Mouse (Mus musculus) heart, embryonic 16.5 days (tissue): ENCODE data around the gene Gjb4. TPM values are rescaled to one million over a fixed set of nuclear protein-coding genes. Genes with fewer than 3 reads are reported as not detected.

Source experiments
- ATAC-seq: fragments of 200-750 bp; cut with Nextera tagmentation; replicated peaks from 2 replicates; pipeline ENCODE4 v1.8.0; 2017; ENCODE audit warnings: moderate number of reproducible peaks; ENCODE audit not compliant: insufficient read depth, low FRiP score; ENCODE audit errors: extremely low read depth
- H3K27ac ChIP-seq: fragments of 300-500 bp; sonication (generic); 2 replicates; pipeline ENCODE4 v1.5.1; 2014; ENCODE audit warnings: mild to moderate bottlenecking, low read length, control low read depth, moderate library complexity
- H3K27me3 ChIP-seq: fragments of 300-500 bp; sonication (generic); 2 replicates; pipeline ENCODE4 v1.6.1; 2014; ENCODE audit warnings: low read length, mixed read lengths; ENCODE audit not compliant: control insufficient read depth, insufficient read depth
- H3K36me3 ChIP-seq: fragments of 300-500 bp; sonication (generic); 2 replicates; pipeline ENCODE4 v1.6.1; 2014; ENCODE audit not compliant: control insufficient read depth, insufficient read depth
- H3K4me1 ChIP-seq: fragments of 300-500 bp; sonication (generic); 2 replicates; pipeline ENCODE4 v1.6.1; 2014; ENCODE audit warnings: low read length, mixed read lengths; ENCODE audit not compliant: control insufficient read depth, insufficient read depth
- H3K4me2 ChIP-seq: fragments of 300-500 bp; sonication (generic); 2 replicates; pipeline ENCODE4 v1.6.1; 2014; ENCODE audit warnings: low read depth, mild to moderate bottlenecking, control low read depth, low read length
- H3K4me3 ChIP-seq: fragments of 300-500 bp; sonication (generic); 2 replicates; pipeline ENCODE4 v1.5.1; 2014; ENCODE audit warnings: mild to moderate bottlenecking, control low read depth, low read length
- H3K9ac ChIP-seq: fragments of 300-500 bp; sonication (generic); 2 replicates; pipeline ENCODE4 v1.6.1; 2014; ENCODE audit warnings: low read length, control low read depth
- H3K9me3 ChIP-seq: fragments of 300-500 bp; sonication (generic); replicated peaks from 2 replicates; pipeline ENCODE4 v1.6.1; 2016; ENCODE audit warnings: low read length; ENCODE audit not compliant: control insufficient read depth
- WGBS: fragments of 180-500 bp; shearing (Covaris S2); extraction: QIAGEN DNeasy Blood & Tissue Kit; methylation state at CpG from one replicate; pipeline ENCODE4 v1.1.7; 2014; 5-methylcytosine and 5-hydroxymethylcytosine counted together
- polyA plus RNA-seq: library from polyadenylated mRNA; unstranded; fragments of >200 nt; fragmentation: Nextera tagmentation; extraction: Ambion mirVana; gene quantifications from 2 replicates; pipeline ENCODE4 v1.2.1, GENCODE M21; 2015

Gjb4 gene
- 0.09 and 0.10 TPM in 2 replicates for polyA plus RNA-seq

DNA sequence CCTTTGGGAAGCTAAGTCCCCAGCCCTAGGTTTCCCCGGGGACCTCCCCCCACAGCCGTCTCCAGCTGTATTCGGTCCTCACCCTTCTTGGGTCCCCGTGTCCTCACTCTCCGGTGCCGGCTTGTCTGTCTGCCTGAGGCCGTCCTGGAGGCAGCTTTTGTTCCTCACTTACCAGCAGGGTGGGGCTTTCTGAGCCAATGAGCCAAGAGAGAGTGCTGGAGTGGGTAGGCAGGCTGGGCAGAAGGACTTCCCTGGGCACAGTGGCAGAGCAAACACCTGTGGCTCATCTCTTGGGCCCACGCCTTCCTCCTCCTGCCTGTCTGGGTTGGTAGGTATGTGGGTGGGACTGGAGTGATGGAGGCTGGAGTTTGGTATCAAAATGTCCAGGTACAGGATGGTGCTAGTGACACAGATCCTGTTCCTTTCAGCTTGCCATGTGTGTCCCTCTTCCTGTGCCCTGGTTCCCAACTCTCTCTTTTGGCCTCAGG is at the start of gene Gjb4:
Gene Gjb4 (minus strand): TSS at position 131 of the 488 bp plus-strand sequence.
- H3K4me2 ChIP-seq, result no peak within 1 kb of the TSS
- no peaks in the 10 kb centered on the region for H3K36me3 ChIP-seq
- no peak within 1 kb of the TSS for H3K9ac ChIP-seq
- 48% methylated on average over 8 of the region's 8 CpGs for WGBS
- ATAC-seq, result no peak
- H3K4me3 ChIP-seq, result no peak within 1 kb of the TSS
- no peaks in the 10 kb centered on the region for H3K27me3 ChIP-seq
- peaks cover 18% of the 10 kb centered on the region for H3K4me1 ChIP-seq
- no peaks in the 10 kb centered on the region for H3K9me3 ChIP-seq
- H3K27ac ChIP-seq, result 0 out of 2 replicates have a peak within 1 kb of the TSS, but pooled peaks have one; percentile 28

DNA sequence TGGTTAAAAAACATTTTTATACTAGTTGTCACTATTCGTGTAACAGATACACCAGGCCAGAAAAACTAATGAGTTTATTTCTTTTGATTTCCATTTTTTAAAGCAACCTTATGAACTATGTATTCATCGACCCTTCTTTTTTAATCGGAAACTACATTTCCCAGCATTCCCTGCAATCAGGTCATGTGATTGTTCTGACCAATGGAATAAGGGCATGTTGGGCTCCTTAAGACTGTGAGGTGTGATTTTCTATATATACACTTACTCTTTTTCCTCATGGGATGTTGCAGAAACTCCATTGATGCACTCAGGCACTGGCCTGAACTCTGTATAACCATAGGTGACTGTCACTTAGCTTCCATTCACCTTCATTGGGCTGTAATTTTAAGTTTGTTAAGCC is 48.7 kb upstream of the Gjb4 start:
- no peak overlapping the region for H3K4me2 ChIP-seq
- no peaks in the 10 kb centered on the region for H3K9me3 ChIP-seq
- H3K27ac ChIP-seq, result no peak overlapping the region
- H3K27me3 ChIP-seq, result no peaks in the 10 kb centered on the region
- H3K9ac ChIP-seq, result no peak overlapping the region
- ATAC-seq, result no peak
- H3K36me3 ChIP-seq, result no peaks in the 10 kb centered on the region
- 51% methylated on average over 3 of the region's 3 CpGs for WGBS
- no peak overlapping the region for H3K4me3 ChIP-seq
- H3K4me1 ChIP-seq, result no peaks in the 10 kb centered on the region

DNA sequence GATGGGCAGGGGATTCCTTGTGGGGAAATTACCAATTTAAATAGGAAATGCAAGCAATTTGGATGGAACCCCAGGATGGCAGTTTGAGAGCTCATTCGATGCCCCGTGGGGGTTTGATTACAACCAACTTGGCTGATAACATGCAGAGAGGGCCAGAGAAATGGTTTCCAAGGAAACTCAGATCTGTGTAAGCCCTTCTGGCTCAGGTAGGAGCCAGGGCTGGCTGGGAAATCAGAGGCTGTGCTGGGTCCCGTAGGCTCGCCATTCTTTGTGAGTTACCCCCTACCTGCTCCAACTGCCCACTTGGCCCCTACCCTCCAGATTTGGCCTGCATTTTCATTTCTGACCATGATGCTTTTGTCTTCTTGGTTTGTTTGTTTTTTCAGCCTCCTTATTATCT is 48.3 kb upstream of the Gjb4 start:
- WGBS, result 77% methylated on average over 4 of the region's 4 CpGs
- Histone ChIP-seq H3K4me3 (no peak overlapping the region), H3K4me2 (no peak overlapping the region), H3K27ac (no peak overlapping the region), H3K27me3 (no peaks in the 10 kb centered on the region), H3K9me3 (no peaks in the 10 kb centered on the region), H3K9ac (no peak overlapping the region), H3K36me3 (no peaks in the 10 kb centered on the region), H3K4me1 (no peaks in the 10 kb centered on the region)
- ATAC-seq, result no peak

DNA sequence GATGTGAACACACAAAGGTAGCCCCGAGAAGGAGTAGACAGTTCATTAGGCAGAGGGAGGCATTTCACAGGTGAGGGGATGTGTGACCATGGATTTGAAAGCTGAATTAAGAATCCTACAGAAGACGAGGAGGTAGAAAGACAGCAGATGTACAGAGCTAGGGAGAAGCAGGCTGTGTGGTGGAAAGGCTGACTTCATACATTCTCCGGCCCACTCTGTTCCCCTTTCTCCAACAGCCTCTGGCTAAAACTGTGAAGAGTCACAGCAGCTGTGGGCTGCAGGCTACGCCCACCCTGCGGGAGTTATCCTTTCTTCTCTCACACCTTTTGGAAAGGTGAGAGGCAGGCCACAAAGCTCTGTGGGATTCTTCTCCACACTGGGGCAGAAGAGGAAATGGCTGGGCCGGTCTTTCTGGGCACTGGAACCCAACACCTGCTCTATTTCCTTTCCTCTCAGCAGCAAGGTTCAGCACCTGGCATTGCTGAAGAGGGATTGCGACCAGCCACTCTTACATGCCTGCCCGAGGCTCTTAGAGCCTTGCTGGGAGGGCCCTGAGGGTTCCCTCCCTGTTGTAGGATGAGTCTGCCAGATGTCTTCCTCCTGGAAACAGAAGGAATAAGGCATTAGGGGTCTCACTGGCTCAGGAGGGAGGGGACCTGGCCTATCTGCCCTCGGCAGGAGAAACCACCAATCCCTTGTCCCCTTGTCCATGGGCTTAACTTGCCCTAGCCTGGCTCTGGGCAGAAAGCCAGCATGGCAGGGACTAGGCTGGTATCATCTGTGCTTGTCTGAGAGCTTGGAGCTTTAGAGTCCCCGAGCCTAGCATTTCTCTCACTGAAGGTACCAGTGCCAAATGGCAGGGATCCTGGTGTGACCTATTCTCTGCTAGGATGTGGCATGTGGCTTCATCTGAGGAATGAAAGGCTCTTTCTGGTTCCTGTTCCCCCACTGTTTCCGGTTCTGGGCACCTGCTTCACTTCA is 46.6 kb upstream of the Gjb4 start:
- no peak overlapping the region for H3K4me3 ChIP-seq
- no peaks in the 10 kb centered on the region for H3K27me3 ChIP-seq
- ATAC-seq, result no peak; the same call in 1 of the 2 replicates
- H3K4me1 ChIP-seq, result no peaks in the 10 kb centered on the region
- H3K36me3 ChIP-seq, result no peaks in the 10 kb centered on the region
- H3K9ac ChIP-seq, result no peak overlapping the region
- no peak overlapping the region for H3K4me2 ChIP-seq
- 37% methylated on average over 11 of the region's 11 CpGs for WGBS
- H3K27ac ChIP-seq, result no peak overlapping the region
- no peaks in the 10 kb centered on the region for H3K9me3 ChIP-seq

DNA sequence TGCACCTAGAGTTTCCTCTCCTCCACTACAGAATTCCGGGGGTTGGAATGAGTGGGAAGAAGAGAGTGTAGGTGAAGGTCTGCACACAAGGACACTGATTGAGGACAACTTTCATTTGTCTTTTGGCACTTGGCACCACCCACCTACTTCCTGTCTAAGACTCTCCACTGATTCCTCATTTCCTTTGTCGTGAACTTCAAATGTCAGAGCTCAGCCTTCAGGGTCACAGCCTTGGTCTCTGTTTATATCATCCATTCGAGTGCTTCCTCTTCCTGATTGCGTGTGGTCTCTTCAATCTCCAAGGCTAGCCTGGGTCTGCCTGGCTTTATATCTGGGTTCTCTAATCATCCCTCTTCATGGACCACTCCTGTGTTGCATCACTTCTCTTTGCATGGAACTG is 41.7 kb upstream of the Gjb4 start:
- Histone ChIP-seq H3K4me3 (no peak overlapping the region), H3K9ac (no peak overlapping the region), H3K4me2 (no peak overlapping the region), H3K4me1 (no peaks in the 10 kb centered on the region), H3K27me3 (no peaks in the 10 kb centered on the region), H3K36me3 (no peaks in the 10 kb centered on the region; the same call in 1 of the 2 replicates), H3K27ac (no peak overlapping the region), H3K9me3 (peaks cover 5% of the 10 kb centered on the region; the same call in 1 of the 2 replicates)
- no peak for ATAC-seq
- WGBS, result 51% methylated on average over 4 of the region's 4 CpGs

DNA sequence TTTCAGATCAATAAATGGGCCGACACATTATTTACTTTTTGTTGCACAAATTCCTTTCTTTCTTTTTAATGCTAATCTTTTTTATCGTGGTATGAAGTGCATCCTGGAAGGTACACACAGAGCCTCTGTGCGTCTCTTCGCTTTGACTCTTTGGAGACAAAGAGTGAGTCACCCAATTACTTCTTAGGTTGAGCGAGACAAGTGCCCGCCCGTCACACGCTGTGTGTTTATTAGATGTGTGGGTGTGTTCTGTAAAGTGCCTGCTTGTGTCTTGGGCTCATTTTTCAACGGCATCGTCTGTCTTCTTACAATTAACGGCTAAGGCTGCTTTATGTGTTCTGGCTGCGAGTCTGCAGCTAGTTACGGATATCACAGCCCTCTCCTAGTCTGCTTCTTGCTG is 35.8 kb upstream of the Gjb4 start:
- no peak overlapping the region for H3K4me2 ChIP-seq
- no peak overlapping the region for H3K9ac ChIP-seq
- no peak overlapping the region for H3K27ac ChIP-seq
- H3K4me3 ChIP-seq, result no peak overlapping the region
- WGBS, result 63% methylated on average over 13 of the region's 13 CpGs
- H3K27me3 ChIP-seq, result no peaks in the 10 kb centered on the region
- no peaks in the 10 kb centered on the region for H3K4me1 ChIP-seq
- no peak for ATAC-seq
- H3K9me3 ChIP-seq, result peaks cover 5% of the 10 kb centered on the region; the same call in 1 of the 2 replicates
- H3K36me3 ChIP-seq, result no peaks in the 10 kb centered on the region; the same call in 1 of the 2 replicates

DNA sequence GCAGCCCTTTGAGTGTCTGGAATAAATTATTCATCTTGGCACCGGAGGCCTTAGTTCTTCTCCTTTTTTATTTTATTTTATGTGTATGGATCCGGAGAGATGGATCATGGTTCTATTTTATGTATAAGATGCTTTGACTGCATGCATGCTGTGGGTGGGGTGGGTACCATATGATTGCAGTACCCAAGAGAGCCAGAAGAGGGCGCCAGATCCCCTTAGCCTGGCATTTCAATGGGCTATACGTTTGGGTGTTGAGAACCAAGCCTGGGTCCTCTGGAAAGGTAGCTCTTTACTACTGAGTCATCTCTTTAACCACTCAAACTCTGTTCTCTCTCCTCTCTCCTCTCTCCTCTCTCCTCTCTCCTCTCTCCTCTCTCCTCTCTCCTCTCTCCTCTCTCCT is 23.5 kb upstream of the Gjb4 start:
- Histone ChIP-seq H3K27ac (no peak overlapping the region), H3K36me3 (no peaks in the 10 kb centered on the region), H3K4me1 (peaks cover 10% of the 10 kb centered on the region), H3K27me3 (no peaks in the 10 kb centered on the region), H3K9ac (no peak overlapping the region), H3K4me3 (no peak overlapping the region), H3K4me2 (no peak overlapping the region), H3K9me3 (no peaks in the 10 kb centered on the region)
- WGBS, result 22% methylated on average over 4 of the region's 4 CpGs
- ATAC-seq, result no peak

DNA sequence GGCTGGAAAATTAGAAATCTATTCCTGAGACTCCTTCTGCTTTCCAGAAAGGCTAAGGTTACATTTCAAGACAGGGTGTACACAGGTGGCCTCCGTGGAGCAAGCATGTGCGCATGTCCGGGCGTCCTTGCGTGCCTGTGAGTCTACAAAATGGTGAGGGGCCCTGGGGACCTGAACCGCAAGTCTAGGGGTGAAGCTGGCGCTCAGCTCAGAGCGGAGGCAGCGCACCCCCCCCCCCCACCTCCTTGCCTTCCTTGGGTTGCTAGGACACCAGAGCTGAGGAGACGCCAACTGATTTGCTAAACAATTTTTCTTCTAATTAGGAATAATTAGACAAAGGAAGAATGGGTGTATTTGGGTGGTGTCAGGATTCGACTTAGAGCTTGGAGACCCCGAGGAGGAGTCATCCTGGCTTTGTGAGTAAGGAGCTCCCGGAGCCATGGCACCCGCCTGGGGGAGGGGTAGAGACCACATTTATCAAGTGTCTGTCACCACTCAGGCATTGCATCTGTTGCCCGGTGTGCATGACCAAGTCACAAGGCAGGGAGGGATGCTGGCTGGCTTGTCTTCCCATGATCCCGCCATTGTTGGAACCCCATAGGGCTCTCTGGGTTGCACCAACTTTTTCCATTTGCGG is 21.8 kb upstream of the Gjb4 start:
- Histone ChIP-seq H3K9ac (no peak overlapping the region), H3K36me3 (no peaks in the 10 kb centered on the region), H3K4me1 (peaks cover 16% of the 10 kb centered on the region), H3K27ac (no peak overlapping the region), H3K4me2 (no peak overlapping the region), H3K9me3 (no peaks in the 10 kb centered on the region), H3K4me3 (no peak overlapping the region), H3K27me3 (no peaks in the 10 kb centered on the region)
- ATAC-seq, result no peak
- WGBS, result 78% methylated on average over 17 of the region's 17 CpGs

DNA sequence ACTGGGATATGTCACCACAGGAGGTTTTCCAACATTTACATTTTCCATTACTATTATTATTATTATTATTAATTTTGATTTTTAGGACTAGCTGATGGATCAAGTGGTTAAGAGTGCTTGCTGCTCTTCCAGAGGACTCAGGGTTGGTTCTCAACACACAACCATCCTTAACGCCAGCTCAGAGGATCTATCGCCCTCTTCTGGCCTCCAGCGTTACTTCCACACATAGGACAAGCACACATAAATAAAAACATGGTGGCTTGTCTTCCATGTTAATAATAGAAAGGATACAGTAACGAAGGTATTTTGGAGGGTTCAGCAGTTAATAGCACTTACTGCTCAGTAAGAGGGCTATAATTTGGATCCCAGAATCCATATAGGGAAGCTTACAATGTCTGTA is 20.8 kb upstream of the Gjb4 start:
- Histone ChIP-seq H3K4me1 (peaks cover 16% of the 10 kb centered on the region), H3K36me3 (no peaks in the 10 kb centered on the region), H3K27me3 (no peaks in the 10 kb centered on the region), H3K4me3 (no peak overlapping the region), H3K9ac (no peak overlapping the region), H3K27ac (no peak overlapping the region), H3K9me3 (no peaks in the 10 kb centered on the region), H3K4me2 (no peak overlapping the region)
- WGBS, result 82% methylated on average over 4 of the region's 4 CpGs
- ATAC-seq, result no peak
